Mouse (Mus musculus) brain, embryonic 14.5 days (tissue): Measurements from ENCODE around the gene Rapgef1. TPM values are rescaled to one million over a fixed set of nuclear protein-coding genes. Genes with fewer than 3 reads are reported as not detected.
"Not testable (repeated sequence)": the region's sequence is repeated elsewhere in the genome, so short reads cannot be mapped to it uniquely, and the experiment has no call there.

Experiments
- DNase-seq: peaks from one replicate; pipeline ENCODE4 v3.0.0-alpha.2; 2011; ENCODE audit warnings: low read depth
- CTCF ChIP-seq: fragments of 200-500 bp; IDR thresholded peaks from 2 replicates; pipeline ENCODE4 v1.5.1; 2012; ENCODE audit warnings: inconsistent platforms, mild to moderate bottlenecking, moderate library complexity, borderline replicate concordance; ENCODE audit not compliant: insufficient read depth, insufficient read length; ENCODE audit errors: extremely low read depth
- POLR2A ChIP-seq: fragments of 200-500 bp; IDR thresholded peaks from 2 replicates; pipeline ENCODE4 v1.6.1; 2012; ENCODE audit warnings: mild to moderate bottlenecking, inconsistent platforms, borderline replicate concordance; ENCODE audit not compliant: poor library complexity, insufficient read depth, insufficient read length, severe bottlenecking; ENCODE audit errors: extremely low read depth
- polyA plus RNA-seq: library from polyadenylated mRNA; depleted of rRNA; stranded (reverse); fragments of >200 nt; gene quantifications from 2 replicates; pipeline ENCODE4 v1.2.3, GENCODE M21; 2012

Rapgef1 gene
- polyA plus RNA-seq, 1 experiment = 101 TPM

GRCm38 (mm10) chr2:29700898-29701297 is 81.4 kb downstream of the Rapgef1 start:
- TF ChIP-seq POLR2A (no peak), CTCF (no peak)
- DNase-seq = no peak

GRCm38 (mm10) chr2:29701393-29701792 is 81.9 kb downstream of the Rapgef1 start:
- TF ChIP-seq CTCF = no peak
- no peak for TF ChIP-seq POLR2A
- DNase-seq = no peak

- no peak for TF ChIP-seq POLR2A
- TF ChIP-seq CTCF = no peak
- DNase-seq = no peak
Observed at GRCm38 (mm10) chr2:29702189-29702588, 82.7 kb downstream of the Rapgef1 start.

- TF ChIP-seq CTCF = no peak
- no peak for TF ChIP-seq POLR2A
Observed at GRCm38 (mm10) chr2:29703104-29704081, 83.9 kb downstream of the Rapgef1 start.

GRCm38 (mm10) chr2:29705493-29705892 is 86.0 kb downstream of the Rapgef1 start:
- TF ChIP-seq POLR2A (no peak), CTCF (no peak)
- no peak for DNase-seq

More at GRCm38 (mm10) chr2:29703104-29704081, 83.9 kb downstream of the Rapgef1 start:
- DNase-seq = no peak

- no peak for DNase-seq
- TF ChIP-seq CTCF (no peak), POLR2A (no peak)
Observed at GRCm38 (mm10) chr2:29706726-29707620, 87.5 kb downstream of the Rapgef1 start.

GRCm38 (mm10) chr2:29707731-29708130 is 88.2 kb downstream of the Rapgef1 start:
- TF ChIP-seq CTCF = peak; percentile 26; the same call in 1 of the 2 replicates
- TF ChIP-seq POLR2A = no peak
- peak; percentile 17 for DNase-seq

- not testable (repeated sequence) for DNase-seq
Observed at GRCm38 (mm10) chr2:29708209-29708608, 88.7 kb downstream of the Rapgef1 start.

- DNase-seq = no peak
- TF ChIP-seq POLR2A = no peak
- TF ChIP-seq CTCF = no peak
Observed at GRCm38 (mm10) chr2:29711038-29711437, 91.5 kb downstream of the Rapgef1 start.

- no peak for DNase-seq
- TF ChIP-seq POLR2A = no peak
- no peak for TF ChIP-seq CTCF
Observed at GRCm38 (mm10) chr2:29711877-29712276, 92.4 kb downstream of the Rapgef1 start.

GRCm38 (mm10) chr2:29713501-29713900 is 94.0 kb downstream of the Rapgef1 start:
- DNase-seq = no peak
- TF ChIP-seq POLR2A = no peak
- no peak for TF ChIP-seq CTCF
